Mouse (Mus musculus): ENCODE data around the gene Nsf. TPM values are rescaled to one million over a fixed set of nuclear protein-coding genes. Genes with fewer than 3 reads are reported as not detected.
"Not testable (repeated sequence)": the region's sequence is repeated elsewhere in the genome, so short reads cannot be mapped to it uniquely, and the experiment has no call there.

The Nsf gene
- polyA plus RNA-seq (2015; fragmentation: Nextera tagmentation; extraction: Ambion mirVana) = 197 and 203 TPM in 2 replicates

DNA sequence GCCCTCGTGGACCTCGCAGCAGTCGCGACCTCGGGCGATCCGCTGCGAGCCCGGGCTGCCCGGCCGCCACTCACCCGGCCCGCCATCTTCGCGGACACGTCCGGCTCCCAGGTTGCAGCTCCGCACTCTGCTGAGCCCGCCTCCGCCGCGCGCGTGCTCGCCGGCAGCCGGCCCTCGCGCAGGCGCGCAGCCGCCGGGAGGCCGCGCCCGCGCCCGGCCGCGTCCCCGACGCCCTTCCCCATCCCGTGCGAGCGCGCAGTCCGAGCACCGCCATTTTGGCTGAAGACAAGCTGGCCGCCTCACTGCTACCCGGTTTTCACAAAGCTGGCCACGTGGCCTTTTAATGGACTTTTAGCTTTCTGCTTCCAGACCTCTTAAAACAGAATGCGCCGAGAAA is at the start of gene Nsf:
Gene Nsf, minus strand, starts transcription at position 161 of the 397 bp plus-strand sequence.
- Histone ChIP-seq H3K4me3 (peak within 1 kb of the TSS; percentile 96), H3K27ac (replicated peaks) (peak within 1 kb of the TSS; percentile 88), H3K36me3 (no peaks in the 10 kb centered on the region), H3K9ac (peak within 1 kb of the TSS; percentile 96), H3K4me2 (peak within 1 kb of the TSS; percentile 75), H3K9me3 (no peaks in the 10 kb centered on the region), H3K4me1 (replicated peaks) (peaks cover 24% of the 10 kb centered on the region), H3K27me3 (no peaks in the 10 kb centered on the region)
- WGBS = under 1% methylated on average over 53 of the region's 53 CpGs
- peak; percentile 94 for ATAC-seq (ENCODE audit: low FRiP score, low read depth)

DNA sequence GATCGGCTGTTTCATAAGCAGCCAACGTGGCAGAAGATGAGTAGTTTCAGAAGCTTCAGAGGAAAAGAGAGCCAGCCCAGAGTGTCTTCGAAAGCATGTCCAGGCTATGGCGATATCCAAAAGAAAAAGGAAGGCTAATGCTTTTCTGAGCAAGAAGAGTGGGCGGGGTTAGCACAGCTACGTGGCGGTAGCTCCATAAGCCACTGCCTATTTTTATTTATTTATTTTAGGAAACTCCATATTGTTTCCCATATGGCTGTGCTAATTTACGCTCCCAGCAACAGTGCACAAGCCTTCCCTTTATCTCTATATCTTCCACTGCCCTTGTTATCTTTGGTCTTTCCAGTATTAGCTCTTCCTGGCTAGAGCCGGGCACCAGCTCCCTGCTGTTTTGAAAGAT is 49.5 kb upstream of the Nsf start:
- 76% methylated on average over 9 of the region's 9 CpGs for WGBS
- Histone ChIP-seq H3K9ac (no peak overlapping the region), H3K4me2 (no peak overlapping the region), H3K4me1 (replicated peaks) (no peaks in the 10 kb centered on the region), H3K4me3 (no peak overlapping the region), H3K27me3 (no peaks in the 10 kb centered on the region), H3K27ac (replicated peaks) (no peak overlapping the region), H3K9me3 (no peaks in the 10 kb centered on the region), H3K36me3 (no peaks in the 10 kb centered on the region)
- no peak for ATAC-seq (ENCODE audit: low FRiP score, low read depth)

DNA sequence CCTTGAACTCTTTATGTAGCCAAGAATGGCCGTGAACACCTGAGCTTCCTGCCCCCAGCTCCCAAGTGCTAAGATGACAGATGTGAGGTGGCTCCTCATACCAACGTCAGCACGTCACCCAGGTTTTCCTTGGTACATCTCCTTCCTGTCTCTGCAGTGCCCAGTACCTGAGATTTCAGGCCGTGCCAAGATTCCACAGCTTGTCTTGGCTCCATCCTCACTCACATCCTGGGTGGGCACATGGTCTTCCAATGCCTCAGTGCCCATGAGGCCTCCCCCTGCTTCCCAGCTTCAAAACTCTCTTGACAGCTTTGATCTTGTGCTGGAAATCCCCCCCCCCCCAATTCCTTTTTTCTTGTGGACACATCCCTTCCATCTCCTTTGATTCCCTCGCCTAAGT is 48.3 kb upstream of the Nsf start:
- Histone ChIP-seq H3K27ac (replicated peaks) (no peak overlapping the region), H3K4me2 (no peak overlapping the region), H3K27me3 (no peaks in the 10 kb centered on the region), H3K9me3 (no peaks in the 10 kb centered on the region), H3K4me3 (no peak overlapping the region), H3K9ac (no peak overlapping the region), H3K4me1 (replicated peaks) (no peaks in the 10 kb centered on the region), H3K36me3 (no peaks in the 10 kb centered on the region)
- 88% methylated on average over 5 of the region's 5 CpGs for WGBS
- ATAC-seq (ENCODE audit: low FRiP score, low read depth) = no peak

DNA sequence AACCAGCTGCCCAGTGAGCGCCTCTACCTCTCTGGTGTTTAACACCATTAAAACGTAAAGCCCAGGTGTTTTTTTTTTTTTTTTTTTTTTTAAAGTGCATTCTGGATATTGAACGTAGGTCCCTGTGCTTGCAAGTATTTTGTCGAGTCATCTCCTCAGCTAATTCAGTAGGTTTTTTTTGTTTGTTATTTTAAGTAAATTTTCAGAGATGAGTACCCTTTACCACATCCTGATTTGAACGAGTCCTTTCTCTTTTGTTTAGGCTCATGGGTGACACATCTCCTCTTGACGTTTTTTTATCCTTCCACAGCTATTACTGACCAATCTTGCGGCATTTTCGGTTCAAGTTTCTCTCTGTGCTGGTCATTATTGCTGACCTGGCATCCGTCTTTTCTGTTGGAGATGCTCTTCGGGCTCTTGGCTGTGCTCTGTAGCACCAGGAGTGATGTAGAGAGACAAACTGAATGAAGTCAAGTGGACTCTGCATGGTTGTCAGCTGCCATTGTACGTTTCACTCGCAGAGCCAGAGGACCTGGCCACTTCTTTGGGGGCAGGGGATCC is 47.6 kb upstream of the Nsf start:
- no peaks in the 10 kb centered on the region for H3K4me1 ChIP-seq (replicated peaks)
- no peak overlapping the region for H3K9ac ChIP-seq
- H3K27ac ChIP-seq (replicated peaks) = no peak overlapping the region
- 85% methylated on average over 12 of the region's 12 CpGs for WGBS
- ATAC-seq (ENCODE audit: low FRiP score, low read depth) = no peak
- H3K4me3 ChIP-seq = no peak overlapping the region
- no peaks in the 10 kb centered on the region for H3K9me3 ChIP-seq
- H3K4me2 ChIP-seq = no peak overlapping the region
- no peaks in the 10 kb centered on the region for H3K27me3 ChIP-seq
- H3K36me3 ChIP-seq = no peaks in the 10 kb centered on the region

DNA sequence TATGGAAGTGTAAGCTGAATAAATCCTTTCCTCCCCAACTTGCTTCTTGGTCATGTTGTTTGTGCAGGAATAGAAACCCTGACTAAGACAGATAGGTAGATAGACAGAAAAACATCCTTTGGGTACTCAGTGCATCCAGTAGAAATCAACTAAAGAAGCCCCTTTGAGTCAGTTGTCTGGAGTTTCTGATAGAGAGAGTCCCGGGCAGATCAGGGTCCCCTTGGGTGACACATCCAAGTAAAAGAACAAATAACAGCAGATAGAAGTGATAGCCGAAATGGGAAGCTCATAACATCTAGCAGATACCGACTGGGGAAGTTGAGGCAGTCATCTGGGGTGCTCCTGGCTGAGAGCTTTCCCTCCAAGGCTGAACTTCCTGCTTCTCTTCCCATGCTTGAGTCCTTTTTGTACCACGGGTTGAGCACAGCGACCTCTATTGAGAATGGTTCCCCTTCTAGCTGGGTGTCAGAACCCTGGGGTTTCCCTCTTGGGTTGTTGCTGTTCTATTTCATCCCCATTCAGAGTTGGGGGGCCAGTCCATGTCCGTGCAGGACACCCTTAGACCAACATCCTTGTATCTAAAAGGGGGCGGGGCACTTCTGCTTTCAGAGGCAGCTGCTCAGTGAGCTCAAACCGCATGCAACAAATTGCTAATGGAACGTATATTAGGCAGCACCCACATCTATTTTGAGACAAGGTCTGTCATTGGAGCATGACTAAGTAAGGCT is 47.0 kb upstream of the Nsf start:
- no peak for ATAC-seq (ENCODE audit: low FRiP score, low read depth)

DNA sequence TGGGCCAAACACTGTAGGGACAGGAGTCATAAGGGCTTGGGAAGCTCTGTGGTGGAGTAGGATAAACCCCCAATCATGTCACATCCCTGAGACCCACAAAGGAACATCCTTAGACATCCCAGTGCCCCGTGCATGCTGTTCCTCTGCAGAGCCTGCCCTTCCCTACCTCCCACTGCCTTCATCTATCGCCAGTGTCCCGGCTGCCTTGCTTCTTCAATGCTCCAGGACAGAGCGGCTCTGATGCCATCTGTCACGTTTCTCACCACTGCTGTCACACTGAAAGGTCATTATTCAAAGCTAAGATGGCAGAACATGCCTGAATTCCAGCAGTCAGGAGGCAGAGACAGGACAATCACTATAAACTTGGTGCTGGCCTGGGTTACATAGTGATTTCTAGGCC is 44.9 kb upstream of the Nsf start:
- Histone ChIP-seq H3K9ac (no peak overlapping the region), H3K4me1 (replicated peaks) (no peaks in the 10 kb centered on the region), H3K4me3 (no peak overlapping the region), H3K4me2 (no peak overlapping the region), H3K27ac (replicated peaks) (no peak overlapping the region), H3K36me3 (no peaks in the 10 kb centered on the region), H3K9me3 (no peaks in the 10 kb centered on the region), H3K27me3 (no peaks in the 10 kb centered on the region)
- ATAC-seq (ENCODE audit: low FRiP score, low read depth) = no peak
- WGBS = 51% methylated on average over 5 of the region's 5 CpGs

More for the DNA sequence above, 47.0 kb upstream of the Nsf start:
- H3K9me3 ChIP-seq = no peaks in the 10 kb centered on the region
- no peaks in the 10 kb centered on the region for H3K36me3 ChIP-seq
- H3K27ac ChIP-seq (replicated peaks) = no peak overlapping the region
- no peaks in the 10 kb centered on the region for H3K4me1 ChIP-seq (replicated peaks)
- H3K4me3 ChIP-seq = no peak overlapping the region
- no peak overlapping the region for H3K9ac ChIP-seq
- 81% methylated on average over 9 of the region's 9 CpGs for WGBS
- no peaks in the 10 kb centered on the region for H3K27me3 ChIP-seq
- H3K4me2 ChIP-seq = no peak overlapping the region

DNA sequence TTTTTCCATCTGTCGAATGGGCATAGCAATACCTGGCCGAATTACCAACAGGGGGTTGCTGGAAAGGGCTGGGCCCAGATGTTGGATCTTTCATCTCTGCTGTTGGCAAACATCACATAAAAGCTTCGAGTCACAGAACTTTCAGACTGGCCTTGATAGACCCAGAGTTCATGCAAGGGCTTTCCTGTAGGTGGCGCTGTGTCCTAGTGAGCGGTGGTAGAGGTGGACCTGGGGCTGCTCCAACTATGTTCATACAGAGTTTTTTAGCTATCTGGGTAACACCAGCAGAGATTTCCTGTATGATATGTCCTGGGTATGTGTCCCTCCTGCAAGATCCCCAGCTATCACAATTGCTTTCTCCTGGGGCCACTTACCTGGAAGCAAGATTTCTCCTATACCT is 43.5 kb upstream of the Nsf start:
- Histone ChIP-seq H3K9ac (no peak overlapping the region), H3K36me3 (no peaks in the 10 kb centered on the region), H3K4me3 (no peak overlapping the region), H3K9me3 (no peaks in the 10 kb centered on the region), H3K4me2 (no peak overlapping the region), H3K27ac (replicated peaks) (no peak overlapping the region), H3K4me1 (replicated peaks) (no peaks in the 10 kb centered on the region), H3K27me3 (no peaks in the 10 kb centered on the region)
- ATAC-seq (ENCODE audit: low FRiP score, low read depth) = peak; percentile 68; the same call in 1 of the 2 replicates
- 14% methylated on average over 5 of the region's 5 CpGs for WGBS

DNA sequence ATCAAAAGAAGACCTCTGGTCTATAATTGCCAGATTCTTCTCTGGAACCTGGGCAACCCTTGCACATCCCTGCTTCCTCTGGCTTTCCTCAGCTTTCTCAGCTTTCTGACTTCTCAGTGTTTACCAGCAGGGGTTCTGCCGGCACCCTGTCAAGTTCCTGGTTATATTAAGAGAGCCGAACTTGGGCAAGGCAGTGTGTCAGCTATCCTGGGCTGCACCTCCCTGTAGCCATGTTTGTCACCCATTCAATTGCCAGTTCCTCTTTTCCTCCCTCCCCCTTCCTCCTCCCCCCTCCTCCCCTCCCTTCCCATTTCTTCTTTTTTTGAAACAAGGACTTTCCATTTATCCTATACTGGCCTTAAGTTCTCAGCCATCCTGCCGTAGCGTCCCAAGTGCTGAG is 38.8 kb upstream of the Nsf start:
- 54% methylated on average over 4 of the region's 4 CpGs for WGBS
- no peaks in the 10 kb centered on the region for H3K9me3 ChIP-seq
- H3K27me3 ChIP-seq = no peaks in the 10 kb centered on the region
- H3K27ac ChIP-seq (replicated peaks) = no peak overlapping the region
- no peak overlapping the region for H3K4me3 ChIP-seq
- H3K9ac ChIP-seq = no peak overlapping the region
- no peaks in the 10 kb centered on the region for H3K36me3 ChIP-seq
- ATAC-seq (ENCODE audit: low FRiP score, low read depth) = no peak
- H3K4me2 ChIP-seq = no peak overlapping the region
- H3K4me1 ChIP-seq (replicated peaks) = no peaks in the 10 kb centered on the region

DNA sequence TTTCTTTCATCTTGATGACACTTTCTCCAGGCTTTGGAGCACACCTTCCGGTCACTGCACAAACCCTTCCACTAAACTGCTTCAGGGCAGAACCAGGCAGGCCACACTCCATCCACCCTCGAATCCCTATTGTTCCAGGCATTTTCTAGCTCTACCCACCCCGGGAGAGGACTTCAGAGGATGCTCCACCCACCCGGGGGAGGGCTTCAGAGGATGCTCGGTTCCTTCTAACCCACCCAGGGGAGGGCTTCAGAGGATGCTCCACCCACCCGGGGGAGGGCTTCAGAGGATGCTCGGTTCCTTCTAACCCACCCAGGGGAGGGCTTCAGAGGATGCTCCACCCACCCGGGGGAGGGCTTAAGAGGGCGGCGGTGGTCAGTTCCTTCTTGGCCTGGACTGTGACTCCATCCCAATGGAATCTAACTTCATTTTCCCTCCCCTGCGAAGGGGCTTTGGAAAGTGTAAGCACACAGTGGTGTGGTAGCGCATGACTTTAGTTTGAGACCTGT is 36.2 kb upstream of the Nsf start:
- not testable (repeated sequence) for H3K9me3 ChIP-seq; H3K4me2 ChIP-seq; H3K4me3 ChIP-seq; H3K27ac ChIP-seq (replicated peaks); H3K27me3 ChIP-seq; H3K9ac ChIP-seq; H3K36me3 ChIP-seq; H3K4me1 ChIP-seq (replicated peaks)
- WGBS = 15% methylated on average over 12 of the region's 12 CpGs
- peak; percentile 78 for ATAC-seq (ENCODE audit: low FRiP score, low read depth)

DNA sequence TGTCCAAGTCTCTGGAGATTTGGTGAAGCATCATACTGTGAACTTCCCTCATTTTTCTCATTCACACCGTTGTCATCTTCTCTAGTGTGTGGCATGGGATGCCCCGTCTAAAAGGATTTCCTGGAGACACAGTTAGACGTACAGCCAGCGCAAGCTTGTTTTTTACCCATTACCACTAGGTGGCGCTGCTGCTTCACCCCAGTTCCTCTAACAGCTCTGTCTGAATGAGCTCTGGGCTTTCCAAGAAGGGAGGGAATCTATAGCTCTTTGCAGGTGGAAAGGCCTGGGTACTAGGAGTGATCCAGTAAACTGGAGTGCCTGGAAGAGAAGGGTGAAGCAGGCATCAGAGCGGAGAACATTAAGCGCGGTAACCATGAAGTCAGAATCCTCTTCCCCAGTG is 33.6 kb upstream of the Nsf start:
- Histone ChIP-seq H3K4me1 (replicated peaks) (no peaks in the 10 kb centered on the region), H3K9me3 (no peaks in the 10 kb centered on the region), H3K27ac (replicated peaks) (no peak overlapping the region), H3K4me2 (no peak overlapping the region), H3K4me3 (no peak overlapping the region), H3K27me3 (no peaks in the 10 kb centered on the region), H3K9ac (no peak overlapping the region), H3K36me3 (peaks cover 26% of the 10 kb centered on the region)
- peak; percentile 77 for ATAC-seq (ENCODE audit: low FRiP score, low read depth)
- 18% methylated on average over 8 of the region's 8 CpGs for WGBS

DNA sequence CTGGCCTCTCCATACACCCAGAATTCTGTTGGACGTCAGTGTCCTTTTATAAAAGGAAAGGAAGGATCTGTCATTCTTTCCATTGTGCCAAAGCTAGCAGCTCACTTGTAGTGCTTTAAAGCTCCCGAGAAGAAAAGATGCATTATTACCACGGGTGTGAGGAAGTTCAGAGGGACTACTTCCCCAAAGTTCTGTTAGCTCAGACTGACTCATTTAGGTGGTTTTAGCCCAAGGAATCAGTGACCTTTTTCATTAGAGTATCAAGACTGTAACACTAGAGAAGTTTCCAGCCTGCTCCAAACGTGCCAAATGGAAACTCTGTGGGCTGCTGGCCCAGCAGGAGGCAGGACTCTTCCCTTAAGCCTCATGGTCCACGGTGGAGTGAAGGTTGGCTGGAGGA is 30.2 kb upstream of the Nsf start:
- no peak for ATAC-seq (ENCODE audit: low FRiP score, low read depth)
- Histone ChIP-seq H3K9ac (no peak overlapping the region), H3K36me3 (peaks cover 44% of the 10 kb centered on the region), H3K27me3 (no peaks in the 10 kb centered on the region), H3K4me3 (no peak overlapping the region), H3K27ac (replicated peaks) (no peak overlapping the region), H3K4me2 (no peak overlapping the region), H3K9me3 (no peaks in the 10 kb centered on the region), H3K4me1 (replicated peaks) (no peaks in the 10 kb centered on the region)
- WGBS = 57% methylated on average over 5 of the region's 5 CpGs

DNA sequence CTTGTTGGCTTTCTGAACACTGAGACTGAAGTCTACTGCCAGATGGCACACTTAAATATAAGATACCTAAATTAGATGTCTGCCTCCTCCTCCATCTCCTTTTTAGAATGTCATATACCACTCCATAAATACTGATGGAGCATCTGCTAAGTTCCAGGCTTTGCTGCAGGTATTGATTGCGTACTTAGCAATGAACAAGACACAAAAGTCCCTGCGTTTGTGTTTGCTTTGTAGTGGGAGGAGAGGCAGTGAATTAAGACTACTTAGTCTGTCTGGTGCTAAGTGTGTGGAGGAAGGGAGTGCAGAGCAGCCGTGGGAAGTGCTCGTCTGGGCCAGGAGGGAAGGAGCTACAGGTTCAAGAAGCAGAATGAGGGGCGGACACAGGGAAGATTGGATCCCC is 28.0 kb upstream of the Nsf start:
- ATAC-seq (ENCODE audit: low FRiP score, low read depth) = no peak
- Histone ChIP-seq H3K36me3 (peaks cover 62% of the 10 kb centered on the region), H3K4me1 (replicated peaks) (no peaks in the 10 kb centered on the region), H3K9ac (no peak overlapping the region), H3K4me2 (no peak overlapping the region), H3K27ac (replicated peaks) (no peak overlapping the region), H3K9me3 (no peaks in the 10 kb centered on the region), H3K27me3 (no peaks in the 10 kb centered on the region), H3K4me3 (no peak overlapping the region)
- WGBS = 78% methylated on average over 5 of the region's 5 CpGs

Measured in hindbrain, embryonic 15.5 days (tissue).